Mouse (Mus musculus): ENCODE measurements around the gene Cfi. TPM values are rescaled to one million over a fixed set of nuclear protein-coding genes. Genes with fewer than 3 reads are reported as not detected.
A peak's percentile ranks its signal among the peaks of the same experiment; 100 is the strongest.

Gene Cfi
- polyA plus RNA-seq, 1 experiment from 2014 or later = 444 TPM

DNA sequence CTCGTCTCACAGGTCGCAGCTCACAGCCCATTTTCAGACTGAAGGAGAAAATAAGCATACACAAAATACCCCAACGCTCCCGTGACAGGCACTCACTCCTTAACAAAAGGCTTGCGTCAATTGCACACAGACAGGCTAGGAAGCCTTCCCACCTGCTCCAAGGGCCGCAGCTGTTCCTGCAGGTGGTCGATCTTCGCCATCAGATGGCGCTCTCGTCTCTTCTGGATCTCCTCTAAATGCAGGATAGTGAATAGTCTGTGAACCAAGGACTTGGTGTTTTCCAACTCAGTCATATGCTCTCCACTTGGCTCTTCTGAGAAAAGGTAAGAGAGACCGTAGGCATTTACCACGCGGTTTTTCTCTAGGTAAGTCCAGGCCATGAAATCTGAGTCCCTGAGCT lies 82.8 kb downstream of the Cfi start:
- H3K4me1 ChIP-seq (ENCODE audit: insufficient read depth) = no peaks in the 10 kb centered on the region
- peaks cover 4% of the 10 kb centered on the region; the same call in 1 of the 2 replicates for H3K36me3 ChIP-seq (replicated peaks; ENCODE audit: insufficient read depth, low read length)
- no peaks in the 10 kb centered on the region for H3K27me3 ChIP-seq (ENCODE audit: insufficient read depth, low read length)
- DNase-seq = peak; percentile 70
- H3K27ac ChIP-seq (ENCODE audit: low read depth) = no peak overlapping the region
- H3K9me3 ChIP-seq (ENCODE audit: low read length) = no peaks in the 10 kb centered on the region
- no peak overlapping the region for H3K9ac ChIP-seq (replicated peaks)
- H3K4me3 ChIP-seq (ENCODE audit: low read depth, low read length) = no peak overlapping the region
- ATAC-seq = peak; percentile 51
- TF ChIP-seq CTCF (IDR thresholded peaks at IDR 0.05; ENCODE audit: low read depth) (peak; percentile 81), EP300 (IDR thresholded peaks at IDR 0.05; ENCODE audit: low read depth) (no peak)
- no peak overlapping the region for H3K4me2 ChIP-seq (ENCODE audit: low read depth, low read length)
- WGBS (ENCODE audit: insufficient replicate concordance) = 18% methylated on average over 13 of the region's 13 CpGs

DNA sequence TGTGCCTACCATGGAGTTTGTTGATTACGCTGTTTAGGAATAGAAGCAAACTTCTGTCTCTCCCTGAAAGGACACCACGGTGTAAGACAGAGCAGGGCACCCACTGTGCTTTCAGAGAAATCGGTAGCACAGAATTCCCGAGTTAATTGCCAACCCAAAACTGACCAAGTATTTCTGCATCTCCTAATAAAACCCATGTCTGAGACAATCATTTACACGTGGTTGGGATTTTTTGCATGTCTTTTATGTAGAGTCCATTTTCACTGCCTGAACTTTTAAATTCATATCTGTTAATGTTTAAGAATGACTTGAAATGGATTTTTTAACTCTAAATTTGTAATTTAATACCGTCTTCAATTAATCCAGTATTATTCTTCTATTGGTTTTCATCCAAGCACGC lies 87.9 kb downstream of the Cfi start:
- no peak overlapping the region for H3K4me2 ChIP-seq (ENCODE audit: low read depth, low read length)

More for the DNA sequence above, 87.9 kb downstream of the Cfi start:
- H3K4me3 ChIP-seq (ENCODE audit: low read depth, low read length) = no peak overlapping the region
- H3K27ac ChIP-seq (ENCODE audit: low read depth) = no peak overlapping the region
- 82% methylated on average over 7 of the region's 7 CpGs for WGBS (ENCODE audit: insufficient replicate concordance)
- DNase-seq = no peak
- no peak for ATAC-seq
- H3K9ac ChIP-seq (replicated peaks) = no peak overlapping the region
- H3K36me3 ChIP-seq (replicated peaks; ENCODE audit: insufficient read depth, low read length) = no peaks in the 10 kb centered on the region
- H3K27me3 ChIP-seq (ENCODE audit: insufficient read depth, low read length) = no peaks in the 10 kb centered on the region
- H3K4me1 ChIP-seq (ENCODE audit: insufficient read depth) = no peaks in the 10 kb centered on the region
- TF ChIP-seq EP300 (IDR thresholded peaks at IDR 0.05; ENCODE audit: low read depth) (no peak), CTCF (IDR thresholded peaks at IDR 0.05; ENCODE audit: low read depth) (no peak)
- no peaks in the 10 kb centered on the region for H3K9me3 ChIP-seq (ENCODE audit: low read length)

Other genes with a start within 250 kb of the Cfi start
- gene Egf, start 80.6 kb upstream of the Cfi start, polyA plus RNA-seq (2015; fragmentation: Nextera tagmentation; extraction: Ambion mirVana) = 0.25 and 0.39 TPM in 2 replicates
- gene Lrit3, start 31.9 kb upstream of the Cfi start, polyA plus RNA-seq (2015; fragmentation: Nextera tagmentation; extraction: Ambion mirVana) = not detected in 2 replicates
- not detected in 2 replicates for gene Rrh, start 13.3 kb upstream of the Cfi start, polyA plus RNA-seq (2015; fragmentation: Nextera tagmentation; extraction: Ambion mirVana)
- gene Gar1, start 4.5 kb upstream of the Cfi start, polyA plus RNA-seq (2015; fragmentation: Nextera tagmentation; extraction: Ambion mirVana) = 23.2 and 25.7 TPM in 2 replicates
- 58.4 and 61.3 TPM in 2 replicates for gene Pla2g12a, start 42.7 kb downstream of the Cfi start, polyA plus RNA-seq (2015; fragmentation: Nextera tagmentation; extraction: Ambion mirVana)
- gene Casp6, start 65.5 kb downstream of the Cfi start, polyA plus RNA-seq (2015; fragmentation: Nextera tagmentation; extraction: Ambion mirVana) = 31.6 and 34.4 TPM in 2 replicates
- gene Mcub, start 134.3 kb downstream of the Cfi start, polyA plus RNA-seq (2015; fragmentation: Nextera tagmentation; extraction: Ambion mirVana) = 7.8 and 7.9 TPM in 2 replicates
- 4.5 and 5.4 TPM in 2 replicates for gene Sec24b, start 225.7 kb downstream of the Cfi start, polyA plus RNA-seq (2015; fragmentation: Nextera tagmentation; extraction: Ambion mirVana)

Data from liver, postnatal 0 days (tissue).